Mouse (Mus musculus): ENCODE results near the gene Top2b. TPM values are rescaled to one million over a fixed set of nuclear protein-coding genes. Genes with fewer than 3 reads are reported as not detected.
A peak's percentile ranks its signal among the peaks of the same experiment; 100 is the strongest.

The Top2b gene
- total and polyA plus RNA-seq, 3 experiments, result 29.5 to 190 (median 39.5) TPM

- H3K36me3 ChIP-seq (ENCODE audit: control insufficient read depth in 1 of 2, insufficient read depth in 2 of 2, low read length in 2 of 2), result peaks cover 0 to 19% of the 10 kb centered on the region in 2 experiments; a peak in 2 of 4 replicates
- TF ChIP-seq SIN3A (IDR thresholded peaks at IDR 0.05; ENCODE audit: low read length), result no peak
- TF ChIP-seq NRF1 (IDR thresholded peaks at IDR 0.05; ENCODE audit: insufficient read depth, low read depth, low read length, poor library complexity, severe bottlenecking), result no peak
- H3K27me3 ChIP-seq (ENCODE audit: control insufficient read depth in 1 of 2, insufficient read depth in 2 of 2, low read length in 2 of 2), result no peaks in the 10 kb centered on the region
- H3K27ac ChIP-seq (ENCODE audit: control insufficient read depth, low read depth, low read length), result peak overlapping the region; percentile 16; the same call in 1 of the 2 replicates
- peak overlapping the region; percentile 88 for H3K9ac ChIP-seq (ENCODE audit: control insufficient read depth, low read depth, low read length, poor library complexity, severe bottlenecking)
- H3K9me3 ChIP-seq (replicated peaks; ENCODE audit: insufficient read depth, low read length), result no peaks in the 10 kb centered on the region
- H3K4me1 ChIP-seq (ENCODE audit: control insufficient read depth in 1 of 2, insufficient read depth in 2 of 2, low read length in 2 of 2), result peaks cover 9 to 11% of the 10 kb centered on the region in 2 experiments; a peak in 3 of 4 replicates
- H3K4me3 ChIP-seq (ENCODE audit: control insufficient read depth in 1 of 2, insufficient read depth in 1 of 2, low read depth in 2 of 2, low read length in 2 of 2), result peak overlapping the region; percentile 35 to 91
- peaks cover 34% of the 10 kb centered on the region for H3K79me2 ChIP-seq (ENCODE audit: control insufficient read depth, insufficient read depth, low read length, poor library complexity)
- DNase-seq (ENCODE audit: low read depth, low spot score), result peak; percentile 49
These were observed 2.0 kb downstream of the Top2b start for GRCm38 (mm10) chr14:16366986-16367385.

- no peaks in the 10 kb centered on the region for H3K9me3 ChIP-seq (replicated peaks; ENCODE audit: insufficient read depth, low read length)
- H3K4me1 ChIP-seq (ENCODE audit: control insufficient read depth in 1 of 2, insufficient read depth in 2 of 2, low read length in 2 of 2), result peaks cover 4 to 22% of the 10 kb centered on the region in 2 experiments; a peak in 3 of 4 replicates
- no peak overlapping the region for H3K27ac ChIP-seq (ENCODE audit: control insufficient read depth, low read depth, low read length)
- peak; percentile 64 for DNase-seq (ENCODE audit: low read depth, low spot score)
- H3K36me3 ChIP-seq (ENCODE audit: control insufficient read depth in 1 of 2, insufficient read depth in 2 of 2, low read length in 2 of 2), result peaks cover 0 to 24% of the 10 kb centered on the region in 2 experiments; a peak in 2 of 4 replicates
- H3K79me2 ChIP-seq (ENCODE audit: control insufficient read depth, insufficient read depth, low read length, poor library complexity), result peaks cover 15% of the 10 kb centered on the region
- TF ChIP-seq CHD1 (IDR thresholded peaks at IDR 0.05; ENCODE audit: low read depth, low read length), result 0 out of 2 replicates have a peak, but pooled peaks have one; percentile 18
- TF ChIP-seq ELF1 (IDR thresholded peaks at IDR 0.05; ENCODE audit: low read depth, low read length), result peak; percentile 48; the same call in 1 of the 2 replicates
- no peak for TF ChIP-seq SMC3 (IDR thresholded peaks at IDR 0.05; ENCODE audit: low read depth, low read length)
- TF ChIP-seq MEF2A (IDR thresholded peaks at IDR 0.05; ENCODE audit: extremely low read depth, insufficient replicate concordance, low read depth, low read length, poor library complexity, severe bottlenecking), result no peak
- TF ChIP-seq ETS1 (IDR thresholded peaks at IDR 0.05; ENCODE audit: low read depth, low read length), result peak; percentile 38; the same call in 1 of the 2 replicates
- TF ChIP-seq RCOR1 (IDR thresholded peaks at IDR 0.05; ENCODE audit: low read depth, low read length), result peak; percentile 14; the same call in 1 of the 2 replicates
- 0 out of 2 replicates have a peak, but pooled peaks have one; percentile 16 for TF ChIP-seq MYC (IDR thresholded peaks at IDR 0.05; ENCODE audit: low read depth, low read length)
- peak; percentile 30; the same call in 1 of the 2 replicates for TF ChIP-seq GATA1 (IDR thresholded peaks at IDR 0.05; ENCODE audit: low read depth, low read length)
- no peak overlapping the region for H3K4me3 ChIP-seq (ENCODE audit: control insufficient read depth in 1 of 2, insufficient read depth in 1 of 2, low read depth in 2 of 2, low read length in 2 of 2)
- H3K9ac ChIP-seq (ENCODE audit: control insufficient read depth, low read depth, low read length, poor library complexity, severe bottlenecking), result no peak overlapping the region
- H3K27me3 ChIP-seq (ENCODE audit: control insufficient read depth in 1 of 2, insufficient read depth in 2 of 2, low read length in 2 of 2), result no peaks in the 10 kb centered on the region
These were observed 7.8 kb downstream of the Top2b start for GRCm38 (mm10) chr14:16372761-16373160.

- Histone ChIP-seq H3K9ac (ENCODE audit: control insufficient read depth, low read depth, low read length, poor library complexity, severe bottlenecking) (no peak overlapping the region), H3K9me3 (replicated peaks; ENCODE audit: insufficient read depth, low read length) (no peaks in the 10 kb centered on the region), H3K79me2 (ENCODE audit: control insufficient read depth, insufficient read depth, low read length, poor library complexity) (peaks cover 13% of the 10 kb centered on the region), H3K4me3 (ENCODE audit: control insufficient read depth in 1 of 2, insufficient read depth in 1 of 2, low read depth in 2 of 2, low read length in 2 of 2) (no peak overlapping the region), H3K36me3 (ENCODE audit: control insufficient read depth in 1 of 2, insufficient read depth in 2 of 2, low read length in 2 of 2) (peaks cover 0 to 22% of the 10 kb centered on the region in 2 experiments; a peak in 2 of 4 replicates), H3K27me3 (ENCODE audit: control insufficient read depth in 1 of 2, insufficient read depth in 2 of 2, low read length in 2 of 2) (no peaks in the 10 kb centered on the region), H3K4me1 (ENCODE audit: control insufficient read depth in 1 of 2, insufficient read depth in 2 of 2, low read length in 2 of 2) (peaks cover 4 to 17% of the 10 kb centered on the region in 2 experiments; a peak in 3 of 4 replicates), H3K27ac (ENCODE audit: control insufficient read depth, low read depth, low read length) (no peak overlapping the region; the same call in 1 of the 2 replicates)
- TF ChIP-seq USF2 (IDR thresholded peaks at IDR 0.05; ENCODE audit: borderline replicate concordance in 1 of 2, insufficient read depth in 1 of 2, low read depth in 1 of 2, low read length in 2 of 2) (no peak), HCFC1 (IDR thresholded peaks at IDR 0.05; ENCODE audit: low read depth, low read length) (no peak), GATA1 (IDR thresholded peaks at IDR 0.05; ENCODE audit: low read depth, low read length) (0 out of 2 replicates have a peak, but pooled peaks have one; percentile 32), BHLHE40 (IDR thresholded peaks at IDR 0.05; ENCODE audit: borderline replicate concordance, low read depth, low read length) (no peak), MAZ (IDR thresholded peaks at IDR 0.05; ENCODE audit: low read depth, low read length) (no peak), POLR2AphosphoS2 (IDR thresholded peaks at IDR 0.05; ENCODE audit: low read length) (no peak), CTCF (IDR thresholded peaks at IDR 0.05 in 2 of 3, conservative IDR thresholded peaks at IDR 0.05 in 1 of 3; ENCODE audit: control insufficient read depth in 1 of 3, insufficient read depth in 1 of 3, low read depth in 2 of 3, low read length in 3 of 3, poor library complexity in 1 of 3, severe bottlenecking in 1 of 3) (no peak), MEF2A (IDR thresholded peaks at IDR 0.05; ENCODE audit: extremely low read depth, insufficient replicate concordance, low read depth, low read length, poor library complexity, severe bottlenecking) (no peak), RCOR1 (IDR thresholded peaks at IDR 0.05; ENCODE audit: low read depth, low read length) (no peak), NELFE (IDR thresholded peaks at IDR 0.05; ENCODE audit: low read depth, low read length) (no peak), MAFK (IDR thresholded peaks at IDR 0.05; ENCODE audit: borderline replicate concordance, low read depth, low read length) (no peak), ZMIZ1 (IDR thresholded peaks at IDR 0.05; ENCODE audit: low read depth, low read length) (no peak), CHD2 (IDR thresholded peaks at IDR 0.05; ENCODE audit: low read length) (no peak), ELF1 (IDR thresholded peaks at IDR 0.05; ENCODE audit: low read depth, low read length) (no peak), POLR2A (IDR thresholded peaks at IDR 0.05; ENCODE audit: control insufficient read depth in 1 of 2, insufficient read depth in 1 of 2, low read depth in 1 of 2, low read length in 2 of 2, poor library complexity in 1 of 2) (no peak), E2F4 (IDR thresholded peaks at IDR 0.05; ENCODE audit: borderline replicate concordance, low read depth, low read length) (no peak), EP300 (IDR thresholded peaks at IDR 0.05; ENCODE audit: low read depth in 1 of 2, low read length in 2 of 2) (peak in 1 of 2 experiments; percentile 44; a peak in 2 of 4 replicates), SMC3 (IDR thresholded peaks at IDR 0.05; ENCODE audit: low read depth, low read length) (no peak)
- no peak for DNase-seq (ENCODE audit: low read depth, low spot score)
These were observed 8.2 kb downstream of the Top2b start for GRCm38 (mm10) chr14:16373190-16373589.
